Mouse (Mus musculus) kidney, embryonic 14.5 days (tissue): ENCODE measurements at regions not wholly inside any gene's neighbourhood (a gene's known extent, or its start where the extent isn't known, plus 50 kb on each side); places are given as distances from the start of the nearest gene placed in this dataset.
"Not testable (repeated sequence)": the region's sequence is repeated elsewhere in the genome, so short reads cannot be mapped to it uniquely, and the experiment has no call there.

Experiments
- ATAC-seq: fragments of 200-750 bp; cut with Nextera tagmentation; 2 replicates; pipeline ENCODE4 v1.8.0; 2017; ENCODE audit warnings: moderate number of reproducible peaks, mild to moderate bottlenecking, moderate TSS enrichment, moderate library complexity; ENCODE audit not compliant: low FRiP score, low TSS enrichment
- H3K27ac ChIP-seq: fragments of 300-500 bp; sonication (generic); 2 replicates; pipeline ENCODE4 v1.5.1; 2014; ENCODE audit warnings: low read depth, mild to moderate bottlenecking, low read length, moderate library complexity, mixed read lengths
- H3K27me3 ChIP-seq: fragments of 300-500 bp; sonication (generic); 2 replicates; pipeline ENCODE4 v1.6.1; 2014; ENCODE audit warnings: mild to moderate bottlenecking, low read length; ENCODE audit not compliant: control insufficient read depth, insufficient read depth
- H3K36me3 ChIP-seq: fragments of 300-500 bp; sonication (generic); 2 replicates; pipeline ENCODE4 v1.6.1; 2014; ENCODE audit warnings: low read length, mixed read lengths; ENCODE audit not compliant: control insufficient read depth, insufficient read depth
- H3K4me1 ChIP-seq: fragments of 300-500 bp; sonication (generic); 2 replicates; pipeline ENCODE4 v1.6.1; 2014; ENCODE audit warnings: low read length, mixed read lengths; ENCODE audit not compliant: control insufficient read depth, insufficient read depth
- H3K4me2 ChIP-seq: fragments of 300-500 bp; sonication (generic); replicated peaks from 2 replicates; pipeline ENCODE4 v1.6.1; 2014; ENCODE audit warnings: low read depth, mild to moderate bottlenecking, low read length
- H3K4me3 ChIP-seq: fragments of 300-500 bp; sonication (generic); 2 replicates; pipeline ENCODE4 v1.5.1; 2014; ENCODE audit warnings: mild to moderate bottlenecking, low read length
- H3K9ac ChIP-seq: fragments of 300-500 bp; sonication (generic); 2 replicates; pipeline ENCODE4 v1.6.1; 2014; ENCODE audit warnings: low read depth, mild to moderate bottlenecking, low read length, moderate library complexity
- H3K9me3 ChIP-seq: fragments of 300-500 bp; sonication (generic); 2 replicates; pipeline ENCODE4 v1.6.1; 2016; ENCODE audit warnings: low read length; ENCODE audit not compliant: control insufficient read depth
- WGBS: fragments of 180-500 bp; shearing (Covaris S2); extraction: QIAGEN DNeasy Blood & Tissue Kit; methylation state at CpG from one replicate; pipeline ENCODE4 v1.1.7; 2014; 5-methylcytosine and 5-hydroxymethylcytosine counted together

GRCm38 (mm10) chr16:12638971-12639640 is 470.4 kb upstream of the Ercc4 start:
- no peak overlapping the region for H3K9ac ChIP-seq
- no peaks in the 10 kb centered on the region for H3K27me3 ChIP-seq
- no peaks in the 10 kb centered on the region for H3K9me3 ChIP-seq
- ATAC-seq, result no peak
- H3K4me2 ChIP-seq, result no peak overlapping the region
- whole genome bisulfite sequencing, result 55% methylated on average over 1 of the region's 1 CpGs
- H3K36me3 ChIP-seq, result no peaks in the 10 kb centered on the region
- H3K27ac ChIP-seq, result no peak overlapping the region
- H3K4me3 ChIP-seq, result no peak overlapping the region
- no peaks in the 10 kb centered on the region for H3K4me1 ChIP-seq

DNA sequence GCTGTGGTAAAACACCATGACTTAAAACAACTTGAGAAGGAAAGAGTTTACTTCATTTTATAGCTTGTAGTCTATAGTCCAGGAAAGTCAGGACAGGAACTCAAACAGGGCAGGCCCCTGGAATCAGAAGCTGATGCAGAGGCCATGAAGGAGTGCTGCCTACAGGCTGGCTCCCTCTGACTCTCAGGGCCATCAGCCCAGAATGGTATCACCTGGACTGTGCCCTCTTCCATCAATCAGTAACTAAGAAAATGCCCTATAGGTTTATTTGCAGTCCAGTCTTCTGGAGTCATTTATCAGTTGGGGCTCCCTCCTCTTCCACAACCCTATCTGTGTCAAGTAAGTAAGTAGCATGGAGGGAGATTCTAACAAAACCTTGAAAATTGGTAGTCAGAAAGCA is 466.4 kb upstream of the Ercc4 start:
- no peaks in the 10 kb centered on the region for H3K36me3 ChIP-seq
- ATAC-seq, result no peak
- no peaks in the 10 kb centered on the region for H3K27me3 ChIP-seq
- H3K4me3 ChIP-seq, result no peak overlapping the region
- H3K4me1 ChIP-seq, result no peaks in the 10 kb centered on the region
- no peak overlapping the region for H3K27ac ChIP-seq
- H3K4me2 ChIP-seq, result no peak overlapping the region
- H3K9ac ChIP-seq, result no peak overlapping the region
- no peaks in the 10 kb centered on the region for H3K9me3 ChIP-seq

- H3K27ac ChIP-seq, result no peak overlapping the region
- WGBS, result 28% methylated on average over 2 of the region's 2 CpGs
- H3K9me3 ChIP-seq, result no peaks in the 10 kb centered on the region
- H3K27me3 ChIP-seq, result no peaks in the 10 kb centered on the region
- H3K36me3 ChIP-seq, result no peaks in the 10 kb centered on the region
- no peaks in the 10 kb centered on the region for H3K4me1 ChIP-seq
- no peak overlapping the region for H3K4me3 ChIP-seq
- H3K9ac ChIP-seq, result no peak overlapping the region
- no peak for ATAC-seq
- no peak overlapping the region for H3K4me2 ChIP-seq
These were observed 464.9 kb upstream of the Ercc4 start for GRCm38 (mm10) chr16:12644621-12645020.

GRCm38 (mm10) chr16:12652180-12652579 is 457.3 kb upstream of the Ercc4 start:
- WGBS, result 76% methylated on average over 3 of the region's 3 CpGs
- Histone ChIP-seq H3K27me3 (no peaks in the 10 kb centered on the region), H3K27ac (no peak overlapping the region), H3K9me3 (no peaks in the 10 kb centered on the region), H3K36me3 (no peaks in the 10 kb centered on the region), H3K4me2 (no peak overlapping the region), H3K9ac (no peak overlapping the region), H3K4me3 (no peak overlapping the region), H3K4me1 (no peaks in the 10 kb centered on the region)
- ATAC-seq, result no peak

DNA sequence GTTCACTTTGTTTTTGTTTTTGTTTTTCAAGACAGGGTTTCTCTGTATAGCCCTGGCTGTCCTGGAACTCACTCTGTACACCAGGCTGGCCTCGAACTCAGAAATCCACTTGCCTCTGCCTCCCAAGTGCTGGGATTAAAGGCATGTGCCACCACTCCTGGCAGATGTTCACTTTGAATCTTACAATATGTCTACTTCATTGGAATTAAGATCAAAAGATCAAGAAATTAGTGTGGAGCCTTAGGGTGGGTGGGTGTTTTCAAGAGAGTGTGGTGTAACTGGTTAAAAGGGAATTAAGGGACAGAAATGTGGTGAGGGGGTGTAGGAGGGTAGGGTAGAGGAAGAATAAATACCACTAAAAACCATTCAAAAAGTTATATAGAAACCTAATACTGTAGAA is 435.8 kb upstream of the Ercc4 start:
- not testable (repeated sequence) for ATAC-seq, H3K4me1 ChIP-seq, H3K4me2 ChIP-seq, H3K36me3 ChIP-seq, H3K27me3 ChIP-seq, H3K27ac ChIP-seq, H3K9ac ChIP-seq, H3K4me3 ChIP-seq, H3K9me3 ChIP-seq
- WGBS, result 93% methylated on average over 1 of the region's 1 CpGs

GRCm38 (mm10) chr16:12681474-12681873 is 428.0 kb upstream of the Ercc4 start:
- Histone ChIP-seq H3K9ac (no peak overlapping the region), H3K36me3 (no peaks in the 10 kb centered on the region), H3K4me2 (no peak overlapping the region), H3K4me3 (no peak overlapping the region), H3K27ac (no peak overlapping the region), H3K4me1 (no peaks in the 10 kb centered on the region), H3K27me3 (no peaks in the 10 kb centered on the region), H3K9me3 (no peaks in the 10 kb centered on the region)
- 86% methylated on average over 2 of the region's 2 CpGs for WGBS
- no peak for ATAC-seq

DNA sequence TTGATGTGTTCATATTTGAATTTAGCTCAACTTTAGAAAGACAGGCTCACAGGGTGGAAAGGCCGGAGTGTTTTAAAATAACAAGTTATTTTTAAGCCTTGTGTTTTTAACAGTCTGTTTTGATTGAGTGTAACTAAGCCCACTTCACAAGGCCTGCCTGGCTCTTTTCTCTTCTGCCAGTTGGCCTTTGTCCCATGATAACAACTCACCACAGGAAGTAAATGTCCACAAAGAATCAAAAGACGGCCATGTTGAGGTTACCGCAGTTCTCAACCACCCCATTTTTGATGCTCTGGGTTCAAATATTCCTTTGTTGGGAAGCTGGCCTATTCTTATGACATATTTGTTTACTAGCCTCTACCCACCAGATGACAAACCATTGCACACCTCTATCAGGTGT is 423.7 kb upstream of the Ercc4 start:
- Histone ChIP-seq H3K4me2 (no peak overlapping the region), H3K27me3 (no peaks in the 10 kb centered on the region), H3K27ac (no peak overlapping the region), H3K4me3 (no peak overlapping the region), H3K36me3 (no peaks in the 10 kb centered on the region), H3K4me1 (no peaks in the 10 kb centered on the region), H3K9me3 (no peaks in the 10 kb centered on the region), H3K9ac (no peak overlapping the region)
- ATAC-seq, result no peak
- WGBS, result 66% methylated on average over 3 of the region's 3 CpGs

GRCm38 (mm10) chr16:12691776-12692175 is 417.7 kb upstream of the Ercc4 start:
- no peak for ATAC-seq
- WGBS, result 24% methylated on average over 3 of the region's 3 CpGs
- no peak overlapping the region for H3K4me2 ChIP-seq

DNA sequence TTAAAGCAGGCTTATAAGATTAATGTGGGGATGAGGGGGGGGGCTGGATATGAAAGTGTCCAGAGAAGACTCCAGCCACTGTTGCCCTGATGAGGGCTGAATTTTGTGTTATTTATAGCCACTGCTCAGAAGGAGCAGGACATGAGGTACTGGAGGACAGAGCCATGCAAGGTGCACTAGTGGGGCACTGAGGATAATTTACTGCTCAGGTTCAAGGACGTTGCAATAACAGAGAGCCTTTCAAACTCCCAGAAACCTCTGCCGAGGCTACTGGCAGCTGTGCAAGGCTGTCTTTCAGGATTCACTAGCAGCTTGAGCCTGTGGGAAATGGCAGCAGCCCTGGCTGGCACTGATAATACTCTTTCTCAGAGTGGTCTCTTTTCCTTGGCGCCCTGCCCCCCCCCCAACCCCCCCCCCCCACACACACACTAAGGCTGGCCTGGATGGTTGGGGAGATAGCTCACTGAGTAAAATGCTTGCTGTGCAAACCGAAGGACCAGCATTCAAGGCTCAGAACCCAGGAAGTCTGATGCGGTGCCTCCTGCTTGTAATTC is 416.7 kb upstream of the Ercc4 start:
- Histone ChIP-seq H3K4me3 (no peak overlapping the region), H3K9ac (no peak overlapping the region), H3K4me1 (no peaks in the 10 kb centered on the region), H3K9me3 (no peaks in the 10 kb centered on the region), H3K36me3 (no peaks in the 10 kb centered on the region), H3K4me2 (no peak overlapping the region), H3K27ac (no peak overlapping the region), H3K27me3 (no peaks in the 10 kb centered on the region)
- no peak for ATAC-seq
- 49% methylated on average over 5 of the region's 5 CpGs for WGBS

More at GRCm38 (mm10) chr16:12691776-12692175, 417.7 kb upstream of the Ercc4 start:
- Histone ChIP-seq H3K36me3 (no peaks in the 10 kb centered on the region), H3K27ac (no peak overlapping the region), H3K27me3 (no peaks in the 10 kb centered on the region), H3K4me1 (no peaks in the 10 kb centered on the region), H3K9me3 (no peaks in the 10 kb centered on the region), H3K4me3 (no peak overlapping the region), H3K9ac (no peak overlapping the region)
